Mouse (Mus musculus): ENCODE measurements at regions not wholly inside any gene's neighbourhood (a gene's known extent, or its start where the extent isn't known, plus 50 kb on each side); places are given as distances from the start of the nearest gene placed in this dataset.

- TF ChIP-seq CTCF (IDR thresholded peaks at IDR 0.05; ENCODE audit: low read depth) (no peak), EP300 (IDR thresholded peaks at IDR 0.05; ENCODE audit: low read depth) (0 out of 2 replicates have a peak, but pooled peaks have one; percentile 43)
Observed at GRCm38 (mm10) chr2:117018917-117019538, 102.1 kb upstream of the Spred1 start.
